In the genomic region with DNA sequence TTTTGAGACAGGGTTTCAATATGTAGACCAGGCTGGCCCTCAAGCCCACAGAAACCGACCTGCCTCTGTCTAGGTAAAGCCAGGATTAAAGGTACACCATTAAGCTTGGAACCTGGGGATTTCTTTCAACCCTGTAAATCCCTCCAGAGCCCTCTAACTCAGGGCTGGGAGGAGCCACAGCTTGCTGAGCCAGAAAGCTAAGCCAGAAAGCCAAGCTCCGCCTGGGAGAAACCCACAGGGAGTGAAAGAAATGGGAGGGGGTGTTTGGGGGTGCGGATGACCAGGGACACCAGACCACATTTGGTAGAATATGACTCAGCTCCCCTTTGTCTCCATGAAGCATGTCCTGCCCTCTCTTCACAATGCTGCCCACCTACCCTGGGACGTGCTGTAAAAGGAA, we compare ENCODE assay signal across 17 mouse cellular contexts. TPM values are rescaled to one million over a fixed set of nuclear protein-coding genes. Genes with fewer than 3 reads are reported as not detected.
"Had no signal": no experiment of that assay in that cellular context is flagged by ENCODE, and none has a peak within 500 bp of the region (broad histone marks: within the 10 kb centered on the region; RNA-seq: fewer than 3 reads in every experiment).

No protein-coding gene starts in this region.

- H3K36me3 ChIP-seq: limb, embryonic 12.5 days; midbrain, embryonic 10.5 days; neural tube, embryonic 12.5 days; stomach, embryonic 15.5 days had no signal

- H3K4me2 ChIP-seq: limb, embryonic 12.5 days; lung, embryonic 14.5 days; neural tube, embryonic 12.5 days; stomach, embryonic 15.5 days had no signal

- H3K4me1 ChIP-seq: limb, embryonic 12.5 days; midbrain, embryonic 10.5 days; neural tube, embryonic 12.5 days; stomach, embryonic 15.5 days had no signal

- H3K27ac ChIP-seq: kidney, postnatal 0 days; limb, embryonic 12.5 days; midbrain, embryonic 10.5 days; neural tube, embryonic 12.5 days; stomach, embryonic 15.5 days had no signal

- H3K27me3 ChIP-seq: limb, embryonic 12.5 days; neural tube, embryonic 12.5 days; stomach, embryonic 15.5 days had no signal

- H3K4me3 ChIP-seq: limb, embryonic 12.5 days; midbrain, embryonic 10.5 days; neural tube, embryonic 12.5 days; stomach, embryonic 15.5 days had no signal

- H3K9ac ChIP-seq: limb, embryonic 12.5 days; lung, embryonic 14.5 days; neural tube, embryonic 12.5 days; stomach, embryonic 15.5 days had no signal

- DNase-seq: kidney, adult 11 months; kidney, adult 9 months; kidney, postnatal 36 days; layer of hippocampus, adult 9-11 months; layer of hippocampus, postnatal 36 days; lung, embryonic 14.5 days; lung, postnatal 10 days; lung, postnatal 4 days; midbrain, embryonic 14.5 days; right cerebral cortex, postnatal 14 days; thymus, postnatal 4 days had no signal

- H3K9me3 ChIP-seq: limb, embryonic 12.5 days; midbrain, embryonic 10.5 days; neural tube, embryonic 12.5 days; stomach, embryonic 15.5 days had no signal

RNA-seq across cellular contexts. Expression of a gene that starts 6.4 kb away (rescaled TPM):
- total RNA-seq: neutrophil, adult 5-6 weeks had no signal
